Comparison of ENCODE assay signal across 19 mouse cellular contexts in the genomic region with DNA sequence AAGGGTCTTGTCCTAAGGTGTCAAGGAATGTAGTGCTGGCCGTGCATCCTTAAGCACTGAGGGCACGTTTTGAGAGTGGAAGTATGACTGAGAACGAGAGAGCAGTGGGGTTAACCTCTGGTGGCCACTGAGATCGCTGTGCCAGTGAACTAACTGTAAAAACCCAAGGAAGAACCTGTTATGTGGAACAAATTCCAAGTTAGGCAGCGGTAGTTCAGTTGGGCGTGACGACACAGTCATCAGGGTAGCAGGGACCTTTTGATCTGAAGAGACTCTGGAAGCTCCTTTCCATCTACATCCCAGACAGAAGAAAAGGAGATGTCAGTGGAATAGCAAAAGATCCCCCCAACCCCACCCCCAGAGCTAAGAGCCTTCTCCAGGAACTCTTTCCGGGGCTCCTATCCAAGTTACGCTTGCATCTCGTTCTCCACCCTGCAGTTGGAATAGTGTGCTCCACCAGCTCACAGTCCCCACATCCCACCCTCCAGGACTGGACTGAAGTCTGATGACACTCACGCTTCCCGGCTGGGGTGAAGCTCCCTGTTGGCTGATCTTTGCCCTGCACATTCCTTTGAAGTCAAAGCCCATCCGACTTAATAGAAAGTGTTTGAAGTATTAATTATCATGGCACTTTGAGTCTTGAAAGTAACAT. TPM values are rescaled to one million over a fixed set of nuclear protein-coding genes. Genes with fewer than 3 reads are reported as not detected.
A peak's percentile ranks its signal among the peaks of the same experiment; 100 is the strongest.
DNase-seq lines count a peak whose midpoint lies in the region; ATAC-seq and TF ChIP-seq lines count a peak whose summit lies in the region.
"Had no signal": no experiment of that assay in that cellular context is flagged by ENCODE, and none has a peak within 500 bp of the region (broad histone marks: within the 10 kb centered on the region; RNA-seq: fewer than 3 reads in every experiment).

No protein-coding gene starts in this region.

- 47% methylated on average over 13 of the region's 13 CpGs for WGBS in kidney, postnatal 0 days
- 80% methylated on average over 13 of the region's 13 CpGs for WGBS in forebrain, embryonic 13.5 days
- 79% methylated on average over 13 of the region's 13 CpGs for WGBS in heart, embryonic 10.5 days

- H3K4me2 ChIP-seq in kidney, postnatal 0 days (ENCODE audit: low read length): no peak overlapping the region
- H3K4me2 ChIP-seq in forebrain, embryonic 13.5 days: no peak overlapping the region
- H3K4me2 ChIP-seq: heart, embryonic 11.5 days; heart, embryonic 15.5 days; hindbrain, embryonic 14.5 days had no signal

- H3K4me3 ChIP-seq in kidney, postnatal 0 days (replicated peaks; ENCODE audit: low read depth, low read length): no peak overlapping the region
- no peak overlapping the region for H3K4me3 ChIP-seq in forebrain, embryonic 13.5 days
- H3K4me3 ChIP-seq in heart, embryonic 10.5 days: no peak overlapping the region
- H3K4me3 ChIP-seq: embryonic facial prominence, embryonic 10.5 days; heart, embryonic 15.5 days had no signal

- no peak overlapping the region for H3K27ac ChIP-seq in kidney, postnatal 0 days
- no peak overlapping the region for H3K27ac ChIP-seq in forebrain, embryonic 13.5 days
- no peak overlapping the region for H3K27ac ChIP-seq in heart, embryonic 10.5 days
- H3K27ac ChIP-seq: embryonic facial prominence, embryonic 10.5 days; heart, embryonic 15.5 days; hindbrain, embryonic 14.5 days had no signal

- no peak for TF ChIP-seq CTCF in kidney, postnatal 0 days (IDR thresholded peaks at IDR 0.05; ENCODE audit: low read depth)

- no peaks in the 10 kb centered on the region for H3K27me3 ChIP-seq in kidney, postnatal 0 days (ENCODE audit: insufficient read depth, low read length)
- no peaks in the 10 kb centered on the region for H3K27me3 ChIP-seq in forebrain, embryonic 13.5 days
- H3K27me3 ChIP-seq in heart, embryonic 10.5 days (ENCODE audit: insufficient read depth, poor library complexity, severe bottlenecking): no peaks in the 10 kb centered on the region
- H3K27me3 ChIP-seq: heart, embryonic 15.5 days had no signal

- no peaks in the 10 kb centered on the region for H3K9me3 ChIP-seq in kidney, postnatal 0 days (replicated peaks; ENCODE audit: low read length)
- no peaks in the 10 kb centered on the region for H3K9me3 ChIP-seq in forebrain, embryonic 13.5 days (replicated peaks)
- no peaks in the 10 kb centered on the region for H3K9me3 ChIP-seq in heart, embryonic 10.5 days
- H3K9me3 ChIP-seq: embryonic facial prominence, embryonic 10.5 days; heart, embryonic 15.5 days had no signal

- H3K36me3 ChIP-seq in kidney, postnatal 0 days (ENCODE audit: insufficient read depth, low read length): no peaks in the 10 kb centered on the region
- no peaks in the 10 kb centered on the region for H3K36me3 ChIP-seq in forebrain, embryonic 13.5 days (ENCODE audit: poor library complexity, severe bottlenecking)
- H3K36me3 ChIP-seq in heart, embryonic 10.5 days: no peaks in the 10 kb centered on the region
- H3K36me3 ChIP-seq: embryonic facial prominence, embryonic 10.5 days; heart, embryonic 15.5 days had no signal

- peak; percentile 34 for DNase-seq in kidney, adult 18-20 months
- DNase-seq in kidney, adult 8-10 months: peak; percentile 46 to 49
- DNase-seq in kidney, postnatal 0 days (ENCODE audit: low spot score): peak; percentile 18
- peak; percentile 52 to 59 for DNase-seq in kidney, postnatal 36 days
- no peak for DNase-seq in heart, embryonic 10.5 days (ENCODE audit: low spot score)
- DNase-seq: adrenal gland, postnatal 10 days; cerebellum, adult 11 months; cerebellum, adult 8-10 months; cerebellum, postnatal 25 days; gastrocnemius, postnatal 36 days; heart, adult 18-20 months; heart, postnatal 14 days had no signal

- ATAC-seq in kidney, postnatal 0 days (replicated peaks; ENCODE audit: low FRiP score, low read depth): peak; percentile 75
- no peak for ATAC-seq in forebrain, embryonic 13.5 days
- ATAC-seq in inflammation-experienced regulatory T-cells, adult 6 months: no peak
- ATAC-seq: forebrain, embryonic 14.5 days had no signal

- no peak overlapping the region for H3K9ac ChIP-seq in kidney, postnatal 0 days (ENCODE audit: low read depth, low read length)
- H3K9ac ChIP-seq in forebrain, embryonic 13.5 days: no peak overlapping the region
- H3K9ac ChIP-seq: heart, embryonic 15.5 days; hindbrain, embryonic 14.5 days had no signal

- no peaks in the 10 kb centered on the region for H3K4me1 ChIP-seq in kidney, postnatal 0 days (replicated peaks; ENCODE audit: insufficient read depth, low read length)
- no peaks in the 10 kb centered on the region for H3K4me1 ChIP-seq in forebrain, embryonic 13.5 days
- H3K4me1 ChIP-seq in heart, embryonic 10.5 days: 0 out of 2 replicates have a peak, but pooled peaks cover 3% of the 10 kb centered on the region
- H3K4me1 ChIP-seq: heart, embryonic 15.5 days had no signal

RNA-seq across cellular contexts. Expression of gene Trio, which starts 38.6 kb away (rescaled TPM):
- polyA plus RNA-seq in kidney, postnatal 0 days (2015; fragmentation: Nextera tagmentation; extraction: Ambion mirVana): 17.4 and 19.9 TPM in 2 replicates
- polyA plus RNA-seq in forebrain, embryonic 13.5 days (2015; fragmentation: Nextera tagmentation; extraction: Ambion mirVana): 36.0 and 39.4 TPM in 2 replicates
- polyA plus RNA-seq in heart, embryonic 10.5 days (2016; fragmentation: Nextera tagmentation; extraction: Ambion mirVana): 12.7 and 22.7 TPM in 2 replicates
- polyA plus RNA-seq in inflammation-experienced regulatory T-cells, adult 6 months (2017; shearing (Covaris generic)): 1 to 10 TPM; 3.1 to 9.4 (median 9.0) TPM
